Mouse (Mus musculus) right cerebral cortex, postnatal 14 days (tissue): ENCODE measurements around the gene Srsf3.

ENCODE experiments used
- DNase-seq: peaks from one replicate; pipeline ENCODE4 v3.0.0; 2022

Srsf3 gene

GRCm38 (mm10) chr17:29047697-29048514 is 15.5 kb downstream of the Srsf3 start:
- DNase-seq: no peak

- DNase-seq: peak; percentile 87
These were observed 16.5 kb downstream of the Srsf3 start for GRCm38 (mm10) chr17:29048748-29049507.

GRCm38 (mm10) chr17:29049508-29049889 is 17.1 kb downstream of the Srsf3 start:
- DNase-seq: no peak

- DNase-seq: no peak
These were observed 17.5 kb downstream of the Srsf3 start for GRCm38 (mm10) chr17:29049923-29050322.

- DNase-seq: no peak
These were observed 18.4 kb downstream of the Srsf3 start for GRCm38 (mm10) chr17:29050791-29051190.

- no peak for DNase-seq
These were observed 20.6 kb downstream of the Srsf3 start for GRCm38 (mm10) chr17:29053067-29053466.

GRCm38 (mm10) chr17:29053841-29054240 is 21.4 kb downstream of the Srsf3 start:
- DNase-seq: no peak

GRCm38 (mm10) chr17:29054429-29054828 is 22.0 kb downstream of the Srsf3 start:
- DNase-seq: no peak

- DNase-seq: no peak
These were observed 23.2 kb downstream of the Srsf3 start for GRCm38 (mm10) chr17:29055586-29055985.

- DNase-seq: no peak
These were observed 23.8 kb downstream of the Srsf3 start for GRCm38 (mm10) chr17:29056207-29056606.

- no peak for DNase-seq
These were observed 24.3 kb downstream of the Srsf3 start for GRCm38 (mm10) chr17:29056699-29057151.

GRCm38 (mm10) chr17:29057361-29057890 is 25.0 kb downstream of the Srsf3 start:
- DNase-seq: no peak

- no peak for DNase-seq
These were observed 25.5 kb downstream of the Srsf3 start for GRCm38 (mm10) chr17:29057961-29058360.

GRCm38 (mm10) chr17:29058487-29058886 is 26.1 kb downstream of the Srsf3 start:
- DNase-seq: no peak

- DNase-seq: no peak
These were observed 27.2 kb downstream of the Srsf3 start for GRCm38 (mm10) chr17:29059581-29059980.

- no peak for DNase-seq
These were observed 28.5 kb downstream of the Srsf3 start for GRCm38 (mm10) chr17:29060946-29061345.

GRCm38 (mm10) chr17:29062119-29063035 is 29.9 kb downstream of the Srsf3 start:
- no peak for DNase-seq

- peak; percentile 1 for DNase-seq
These were observed 30.9 kb downstream of the Srsf3 start for GRCm38 (mm10) chr17:29063121-29063987.

- DNase-seq: no peak
These were observed 31.5 kb downstream of the Srsf3 start for GRCm38 (mm10) chr17:29063988-29064285.

GRCm38 (mm10) chr17:29065245-29065940 is 33.0 kb downstream of the Srsf3 start:
- DNase-seq: no peak

- no peak for DNase-seq
These were observed 33.5 kb downstream of the Srsf3 start for GRCm38 (mm10) chr17:29065971-29066370.
